Comparison of ENCODE assay signal across 22 mouse cellular contexts in genomic region chr5:102450897-102451296, GRCm38 (mm10). TPM values are rescaled to one million over a fixed set of nuclear protein-coding genes. Genes with fewer than 3 reads are reported as not detected.
DNase-seq lines count a peak whose midpoint lies in the region; ATAC-seq lines count a peak whose summit lies in the region.
"Had no signal": no experiment of that assay in that cellular context is flagged by ENCODE, and none has a peak within 500 bp of the region (broad histone marks: within the 10 kb centered on the region; RNA-seq: fewer than 3 reads in every experiment).

No protein-coding gene starts in this region.

- WGBS in midbrain, embryonic 10.5 days, result 93% methylated on average over 2 of the region's 2 CpGs

- H3K27me3 ChIP-seq in midbrain, embryonic 10.5 days (ENCODE audit: low read depth, poor library complexity, severe bottlenecking), result no peaks in the 10 kb centered on the region
- H3K27me3 ChIP-seq: forebrain, embryonic 13.5 days; hindbrain, embryonic 13.5 days had no signal

- DNase-seq in induced T-regulatory cell, adult 2 months (ENCODE audit: low read depth), result peak; percentile 2
- no peak for DNase-seq in midbrain, embryonic 10.5 days (ENCODE audit: low spot score)
- DNase-seq in spleen, postnatal 10 days (ENCODE audit: low spot score in 2 of 2), result no peak
- DNase-seq: adrenal gland, adult 8-10 months; adrenal gland, postnatal 25 days; cerebellum, adult 11-12 months; cerebellum, adult 8-10 months; cerebellum, postnatal 10 days; cerebellum, postnatal 36 days; gastrocnemius, adult 2 months; gastrocnemius, postnatal 25 days had no signal

- H3K9me3 ChIP-seq in midbrain, embryonic 10.5 days (replicated peaks), result no peaks in the 10 kb centered on the region
- H3K9me3 ChIP-seq: forebrain, embryonic 10.5 days; forebrain, embryonic 13.5 days; hindbrain, embryonic 10.5 days; hindbrain, embryonic 13.5 days had no signal

- 0 out of 2 replicates have a peak, but pooled peaks have one; percentile 22 for ATAC-seq in common myeloid progenitor, adult 5-6 weeks (replicated peaks; ENCODE audit: low read depth, poor library complexity, severe bottlenecking)
- ATAC-seq in megakaryocyte progenitor cell, adult 5-6 weeks (replicated peaks; ENCODE audit: poor library complexity), result 0 out of 2 replicates have a peak, but pooled peaks have one; percentile 37
- no peak for ATAC-seq in inflammation-experienced regulatory T-cells, adult 6 months
- ATAC-seq: activated CD4-positive, CD25-positive, alpha-beta regulatory T cell, adult 4 months; CD4-positive, CD25-positive, alpha-beta regulatory T cell, adult 4 months; forebrain, embryonic 13.5 days; forebrain, embryonic 16.5 days; hindbrain, embryonic 16.5 days had no signal

- H3K36me3 ChIP-seq in midbrain, embryonic 10.5 days, result no peaks in the 10 kb centered on the region
- H3K36me3 ChIP-seq: forebrain, embryonic 10.5 days; hindbrain, embryonic 10.5 days; hindbrain, embryonic 13.5 days had no signal

- no peak overlapping the region for H3K27ac ChIP-seq in midbrain, embryonic 10.5 days (replicated peaks)
- H3K27ac ChIP-seq: forebrain, embryonic 10.5 days; forebrain, embryonic 13.5 days; gastrocnemius, adult 2 months; hindbrain, embryonic 10.5 days; hindbrain, embryonic 13.5 days had no signal

- no peaks in the 10 kb centered on the region for H3K4me1 ChIP-seq in midbrain, embryonic 10.5 days
- H3K4me1 ChIP-seq: forebrain, embryonic 10.5 days; forebrain, embryonic 13.5 days; hindbrain, embryonic 10.5 days; hindbrain, embryonic 13.5 days had no signal

- no peak overlapping the region for H3K4me3 ChIP-seq in midbrain, embryonic 10.5 days
- H3K4me3 ChIP-seq: forebrain, embryonic 10.5 days; forebrain, embryonic 13.5 days; gastrocnemius, adult 2 months; hindbrain, embryonic 10.5 days; hindbrain, embryonic 13.5 days had no signal

RNA-seq across cellular contexts. Expression of gene Arhgap24, which starts 30.3 kb away (rescaled TPM):
- 0.91 and 1.1 TPM in 2 replicates for total RNA-seq in common myeloid progenitor, adult 5-6 weeks (2017)
- 0.96 and 1.4 TPM in 2 replicates for total RNA-seq in megakaryocyte progenitor cell, adult 5-6 weeks (2015)
- total RNA-seq in megakaryocyte progenitor cell, adult 5-6 weeks (2017), result 1.7 and 2.3 TPM in 2 replicates
- polyA plus RNA-seq in midbrain, embryonic 10.5 days (2016; fragmentation: Nextera tagmentation; extraction: Ambion mirVana), result 3.5 and 3.9 TPM in 2 replicates
- 1 to 10 TPM in 2 of 3 experiments, under 1 TPM in 1; 0.29 to 3.2 (median 2.4) TPM for polyA plus RNA-seq in inflammation-experienced regulatory T-cells, adult 6 months (2017; shearing (Covaris generic))
